Mouse (Mus musculus): ENCODE measurements at regions not wholly inside any gene's neighbourhood (a gene's known extent, or its start where the extent isn't known, plus 50 kb on each side); places are given as distances from the start of the nearest gene placed in this dataset.
A peak's percentile ranks its signal among the peaks of the same experiment; 100 is the strongest.

- H3K9me3 ChIP-seq (replicated peaks), result no peaks in the 10 kb centered on the region
- H3K27ac ChIP-seq, result peak overlapping the region; percentile 83
- 57% methylated on average over 4 of the region's 4 CpGs for WGBS
- H3K4me3 ChIP-seq, result peak overlapping the region; percentile 28; the same call in 1 of the 2 replicates
- DNase-seq (ENCODE audit: low spot score), result no peak
- H3K27me3 ChIP-seq (ENCODE audit: low read depth, poor library complexity, severe bottlenecking), result peaks cover 7% of the 10 kb centered on the region; the same call in 1 of the 2 replicates
- no peaks in the 10 kb centered on the region for H3K36me3 ChIP-seq
- H3K4me1 ChIP-seq, result peaks cover 60% of the 10 kb centered on the region
Measured at GRCm38 (mm10) chr9:88049792-88050191, 277.2 kb upstream of the Nt5e start.

- Histone ChIP-seq H3K36me3 (no peaks in the 10 kb centered on the region), H3K27me3 (ENCODE audit: low read depth, poor library complexity, severe bottlenecking) (peaks cover 33% of the 10 kb centered on the region), H3K4me1 (peaks cover 25% of the 10 kb centered on the region), H3K27ac (no peak overlapping the region), H3K4me3 (no peak overlapping the region), H3K9me3 (replicated peaks) (no peaks in the 10 kb centered on the region)
- DNase-seq (ENCODE audit: low spot score), result no peak
- 78% methylated on average over 4 of the region's 4 CpGs for WGBS
Measured at GRCm38 (mm10) chr9:88058551-88058950, 268.4 kb upstream of the Nt5e start.

- no peak overlapping the region for H3K27ac ChIP-seq
- H3K27me3 ChIP-seq (ENCODE audit: low read depth, poor library complexity, severe bottlenecking), result peaks cover 33% of the 10 kb centered on the region
- no peak for DNase-seq (ENCODE audit: low spot score)
- H3K36me3 ChIP-seq, result no peaks in the 10 kb centered on the region
- peaks cover 25% of the 10 kb centered on the region for H3K4me1 ChIP-seq
- H3K9me3 ChIP-seq (replicated peaks), result no peaks in the 10 kb centered on the region
- WGBS, result 92% methylated on average over 3 of the region's 3 CpGs
- H3K4me3 ChIP-seq, result no peak overlapping the region
Measured at GRCm38 (mm10) chr9:88059005-88059404, 268.0 kb upstream of the Nt5e start.

- peaks cover 14% of the 10 kb centered on the region for H3K27me3 ChIP-seq (ENCODE audit: low read depth, poor library complexity, severe bottlenecking)
- peak overlapping the region; percentile 34 for H3K27ac ChIP-seq
- no peak for DNase-seq (ENCODE audit: low spot score)
- H3K4me1 ChIP-seq, result peaks cover 65% of the 10 kb centered on the region
- H3K9me3 ChIP-seq (replicated peaks), result no peaks in the 10 kb centered on the region
- H3K4me3 ChIP-seq, result no peak overlapping the region
- WGBS, result 43% methylated on average over 3 of the region's 3 CpGs
- H3K36me3 ChIP-seq, result no peaks in the 10 kb centered on the region
Measured at GRCm38 (mm10) chr9:88063973-88064676, 262.9 kb upstream of the Nt5e start.

GRCm38 (mm10) chr9:88065057-88065456 lies 261.9 kb upstream of the Nt5e start:
- H3K27ac ChIP-seq, result peak overlapping the region; percentile 34; the same call in 1 of the 2 replicates
- 21% methylated on average over 4 of the region's 4 CpGs for WGBS
- H3K9me3 ChIP-seq (replicated peaks), result no peaks in the 10 kb centered on the region
- no peak for DNase-seq (ENCODE audit: low spot score)
- peaks cover 74% of the 10 kb centered on the region for H3K4me1 ChIP-seq
- H3K36me3 ChIP-seq, result no peaks in the 10 kb centered on the region
- no peak overlapping the region; the same call in 1 of the 2 replicates for H3K4me3 ChIP-seq
- H3K27me3 ChIP-seq (ENCODE audit: low read depth, poor library complexity, severe bottlenecking), result peaks cover 11% of the 10 kb centered on the region

- H3K9me3 ChIP-seq (replicated peaks), result no peaks in the 10 kb centered on the region
- H3K27me3 ChIP-seq (ENCODE audit: low read depth, poor library complexity, severe bottlenecking), result peaks cover 11% of the 10 kb centered on the region
- WGBS, result 68% methylated on average over 7 of the region's 7 CpGs
- H3K4me3 ChIP-seq, result no peak overlapping the region
- no peak for DNase-seq (ENCODE audit: low spot score)
- peak overlapping the region; percentile 63 for H3K27ac ChIP-seq
- H3K36me3 ChIP-seq, result no peaks in the 10 kb centered on the region
- peaks cover 77% of the 10 kb centered on the region for H3K4me1 ChIP-seq
Measured at GRCm38 (mm10) chr9:88065777-88066176, 261.2 kb upstream of the Nt5e start.

GRCm38 (mm10) chr9:88068322-88068721 lies 258.7 kb upstream of the Nt5e start:
- H3K27ac ChIP-seq, result peak overlapping the region; percentile 81
- peaks cover 99% of the 10 kb centered on the region for H3K4me1 ChIP-seq
- H3K9me3 ChIP-seq (replicated peaks), result no peaks in the 10 kb centered on the region
- WGBS, result 42% methylated on average over 8 of the region's 8 CpGs
- H3K36me3 ChIP-seq, result no peaks in the 10 kb centered on the region
- H3K4me3 ChIP-seq, result peak overlapping the region; percentile 15; the same call in 1 of the 2 replicates
- DNase-seq (ENCODE audit: low spot score), result no peak
- H3K27me3 ChIP-seq (ENCODE audit: low read depth, poor library complexity, severe bottlenecking), result no peaks in the 10 kb centered on the region; the same call in 1 of the 2 replicates

- peak overlapping the region; percentile 25 for H3K4me3 ChIP-seq
- no peaks in the 10 kb centered on the region for H3K9me3 ChIP-seq (replicated peaks)
- no peaks in the 10 kb centered on the region for H3K27me3 ChIP-seq (ENCODE audit: low read depth, poor library complexity, severe bottlenecking)
- WGBS, result 13% methylated on average over 15 of the region's 15 CpGs
- no peaks in the 10 kb centered on the region for H3K36me3 ChIP-seq
- peak overlapping the region; percentile 83 for H3K27ac ChIP-seq
- peaks cover 99% of the 10 kb centered on the region for H3K4me1 ChIP-seq
- peak; percentile 81 for DNase-seq (ENCODE audit: low spot score)
Measured at GRCm38 (mm10) chr9:88068881-88069304, 258.1 kb upstream of the Nt5e start.

- no peaks in the 10 kb centered on the region for H3K9me3 ChIP-seq (replicated peaks)
- peak overlapping the region; percentile 83 for H3K27ac ChIP-seq
- H3K27me3 ChIP-seq (ENCODE audit: low read depth, poor library complexity, severe bottlenecking), result 0 out of 2 replicates have a peak, but pooled peaks cover 5% of the 10 kb centered on the region
- H3K4me3 ChIP-seq, result peak overlapping the region; percentile 25; the same call in 1 of the 2 replicates
- peaks cover 97% of the 10 kb centered on the region for H3K4me1 ChIP-seq
- DNase-seq (ENCODE audit: low spot score), result no peak
- WGBS, result 41% methylated on average over 13 of the region's 13 CpGs
- H3K36me3 ChIP-seq, result no peaks in the 10 kb centered on the region
Measured at GRCm38 (mm10) chr9:88069834-88070233, 257.2 kb upstream of the Nt5e start.

- no peaks in the 10 kb centered on the region for H3K9me3 ChIP-seq (replicated peaks)
- WGBS, result 17% methylated on average over 6 of the region's 6 CpGs
- peaks cover 14% of the 10 kb centered on the region; the same call in 1 of the 2 replicates for H3K27me3 ChIP-seq (ENCODE audit: low read depth, poor library complexity, severe bottlenecking)
- DNase-seq (ENCODE audit: low spot score), result peak; percentile 69
- H3K4me3 ChIP-seq, result no peak overlapping the region
- H3K4me1 ChIP-seq, result peaks cover 74% of the 10 kb centered on the region
- peak overlapping the region; percentile 57; the same call in 1 of the 2 replicates for H3K27ac ChIP-seq
- H3K36me3 ChIP-seq, result no peaks in the 10 kb centered on the region
Measured at GRCm38 (mm10) chr9:88073165-88073564, 253.8 kb upstream of the Nt5e start.

GRCm38 (mm10) chr9:88073579-88073978 lies 253.4 kb upstream of the Nt5e start:
- DNase-seq (ENCODE audit: low spot score), result peak; percentile 55
- WGBS, result 44% methylated on average over 7 of the region's 7 CpGs

GRCm38 (mm10) chr9:88082931-88083479 lies 244.0 kb upstream of the Nt5e start:
- Histone ChIP-seq H3K36me3 (no peaks in the 10 kb centered on the region), H3K4me1 (peaks cover 13% of the 10 kb centered on the region), H3K9me3 (replicated peaks) (no peaks in the 10 kb centered on the region), H3K27ac (peak overlapping the region; percentile 53), H3K27me3 (ENCODE audit: low read depth, poor library complexity, severe bottlenecking) (no peaks in the 10 kb centered on the region), H3K4me3 (no peak overlapping the region)
- 57% methylated on average over 5 of the region's 5 CpGs for WGBS
- no peak for DNase-seq (ENCODE audit: low spot score)

More at GRCm38 (mm10) chr9:88073579-88073978, 253.4 kb upstream of the Nt5e start:
- H3K36me3 ChIP-seq, result no peaks in the 10 kb centered on the region
- no peaks in the 10 kb centered on the region for H3K9me3 ChIP-seq (replicated peaks)
- H3K4me3 ChIP-seq, result no peak overlapping the region
- H3K27ac ChIP-seq, result peak overlapping the region; percentile 57; the same call in 1 of the 2 replicates
- peaks cover 14% of the 10 kb centered on the region; the same call in 1 of the 2 replicates for H3K27me3 ChIP-seq (ENCODE audit: low read depth, poor library complexity, severe bottlenecking)
- peaks cover 70% of the 10 kb centered on the region for H3K4me1 ChIP-seq

GRCm38 (mm10) chr9:88085181-88085816 lies 241.7 kb upstream of the Nt5e start:
- Histone ChIP-seq H3K4me3 (no peak overlapping the region), H3K36me3 (no peaks in the 10 kb centered on the region), H3K9me3 (replicated peaks) (no peaks in the 10 kb centered on the region), H3K27ac (no peak overlapping the region), H3K27me3 (ENCODE audit: low read depth, poor library complexity, severe bottlenecking) (no peaks in the 10 kb centered on the region), H3K4me1 (peaks cover 13% of the 10 kb centered on the region)
- 91% methylated on average over 11 of the region's 11 CpGs for WGBS
- no peak for DNase-seq (ENCODE audit: low spot score)

Data from limb, embryonic 10.5 days (tissue).